Mouse (Mus musculus) testis, adult 2 months (tissue): ENCODE data around the gene Saa4.

ENCODE experiments used
- CTCF ChIP-seq: fragments of 200-500 bp; IDR thresholded peaks from 2 replicates; pipeline ENCODE4 v1.5.1; 2012; ENCODE audit warnings: low read depth, mild to moderate bottlenecking, inconsistent platforms, low read length, moderate library complexity; ENCODE audit not compliant: control insufficient read depth, insufficient read depth, insufficient replicate concordance
- POLR2A ChIP-seq: fragments of 200-500 bp; IDR thresholded peaks from 2 replicates; pipeline ENCODE4 v1.6.1; 2012; ENCODE audit warnings: low read depth, mild to moderate bottlenecking, inconsistent platforms, low read length, moderate library complexity; ENCODE audit not compliant: control insufficient read depth

DNA sequence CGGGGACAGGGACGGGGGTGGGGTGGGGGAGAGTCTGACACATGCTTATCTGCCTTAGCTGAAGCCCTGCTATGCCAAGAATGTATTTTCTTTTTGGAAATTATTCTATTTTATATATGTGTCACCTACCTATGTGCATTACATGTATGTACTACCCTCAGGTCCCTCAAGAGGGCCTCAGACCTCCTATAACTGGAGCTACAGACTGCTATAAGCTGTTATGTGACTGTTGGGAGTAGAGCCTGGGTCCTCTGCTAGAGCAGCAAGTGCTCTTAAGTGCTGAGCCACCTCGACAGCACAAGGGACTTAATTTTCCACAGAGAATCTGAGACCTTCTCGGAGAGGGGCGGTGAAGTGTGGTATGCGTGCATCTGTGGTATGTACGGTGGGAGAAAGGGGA, 36.0 kb upstream of the Saa4 start:
- no peak for TF ChIP-seq POLR2A
- TF ChIP-seq CTCF, result no peak
